Mouse (Mus musculus) liver, embryonic 14.5 days (tissue): ENCODE results near the gene Wsb1.

Experiments
- CTCF ChIP-seq: IDR thresholded peaks from 2 replicates; pipeline ENCODE4 v1.5.1; 2016; ENCODE audit warnings: antibody characterized with exemption, low read depth, control low read depth
- EP300 ChIP-seq: IDR thresholded peaks from 2 replicates; pipeline ENCODE4 v1.6.1; 2016; ENCODE audit warnings: antibody characterized with exemption, low read depth

DNA sequence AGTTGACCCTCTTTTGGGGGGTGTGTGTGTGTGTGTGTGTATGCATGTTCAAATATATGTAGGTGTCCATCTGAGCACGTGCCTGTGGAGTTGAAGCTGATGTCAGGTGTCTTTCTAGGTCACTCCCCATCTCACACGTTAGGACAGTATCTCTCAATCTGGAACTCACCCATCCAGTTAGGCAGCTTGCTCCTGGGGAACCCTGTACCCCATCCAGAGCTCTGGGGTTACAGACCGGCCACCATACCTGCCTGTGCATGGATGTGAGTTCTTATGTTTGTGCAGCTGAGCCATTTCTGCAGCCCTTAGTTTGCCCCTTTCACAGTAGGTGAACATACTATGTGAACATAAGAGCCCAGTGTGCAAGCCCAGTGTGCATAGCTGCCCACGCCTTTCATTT lies 18.6 kb upstream of the Wsb1 start:
- no peak for TF ChIP-seq CTCF
- TF ChIP-seq EP300: no peak
